8 mouse cellular contexts compared by ENCODE assay signal in the genomic region with DNA sequence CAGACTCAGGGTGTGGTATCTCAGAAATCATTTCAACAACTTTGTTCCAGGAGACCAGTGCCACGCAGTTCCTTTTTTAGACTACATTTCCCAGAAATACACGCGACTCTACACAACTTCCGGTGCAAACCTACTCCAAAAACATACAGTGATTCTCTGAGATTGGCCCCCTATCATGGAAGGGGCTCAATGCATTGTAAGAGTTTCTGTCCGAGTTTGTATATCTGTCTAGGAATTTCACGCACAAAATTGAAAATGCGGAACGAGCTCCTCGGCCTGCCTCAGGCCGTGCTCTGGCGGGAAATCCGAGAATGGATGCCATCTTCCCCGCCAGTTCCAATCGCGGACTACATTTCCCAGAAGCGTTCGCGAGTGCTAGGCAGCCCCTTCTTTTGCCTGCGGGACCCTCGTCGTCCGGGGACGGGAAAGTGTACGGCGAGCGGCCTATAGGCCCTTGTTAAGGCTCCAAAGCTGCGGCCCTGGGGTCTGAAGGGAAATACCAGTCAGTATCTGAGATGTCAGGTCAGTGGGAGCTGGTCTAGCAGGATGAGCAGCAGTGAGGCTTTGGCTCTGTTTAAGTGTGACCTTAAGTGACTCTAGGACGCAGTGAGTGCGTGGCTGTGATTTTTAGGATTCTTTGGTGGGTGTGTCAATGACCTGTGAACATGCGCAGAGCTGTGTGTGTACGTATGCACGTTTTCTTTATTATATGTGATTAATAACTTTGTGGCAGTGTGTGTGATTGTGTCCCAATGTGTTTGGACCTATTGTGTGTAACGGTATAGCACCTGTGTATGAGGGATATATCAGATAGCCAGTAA. TPM values are rescaled to one million over a fixed set of nuclear protein-coding genes. Genes with fewer than 3 reads are reported as not detected.
DNase-seq lines count a peak whose midpoint lies in the region; ATAC-seq lines count a peak whose summit lies in the region.

A gene (plus strand): TSS at position 94 of the 821 bp plus-strand sequence.

- H3K36me3 ChIP-seq in hindbrain, embryonic 15.5 days = peaks cover 20% of the 10 kb centered on the region

- peak within 1 kb of the TSS; percentile 69 for H3K4me3 ChIP-seq in hindbrain, embryonic 15.5 days

- H3K27me3 ChIP-seq in hindbrain, embryonic 15.5 days = no peaks in the 10 kb centered on the region

- peak within 1 kb of the TSS; percentile 68 for H3K4me2 ChIP-seq in hindbrain, embryonic 15.5 days

- peak; percentile 84 for ATAC-seq in hindbrain, embryonic 15.5 days (ENCODE audit: low FRiP score, low read depth)

- peak; percentile 68 for DNase-seq in WW6 (ENCODE audit: low read depth, low spot score)
- DNase-seq in cerebellum, postnatal 36 days = peak; percentile 73 to 82
- DNase-seq in frontal cortex, postnatal 36 days (ENCODE audit: low spot score in 2 of 2) = peak; percentile 86 to 88
- peak; percentile 65 for DNase-seq in left cerebral cortex, adult 11 months (ENCODE audit: low spot score)
- DNase-seq in lung, postnatal 4 days = peak; percentile 88
- DNase-seq in retina, postnatal 7 days (ENCODE audit: low read depth, low spot score) = peak; percentile 77
- DNase-seq in urinary bladder, postnatal 14 days (ENCODE audit: low spot score) = peak; percentile 79

- peak within 1 kb of the TSS; percentile 99 for H3K27ac ChIP-seq in hindbrain, embryonic 15.5 days (replicated peaks)

- H3K9me3 ChIP-seq in hindbrain, embryonic 15.5 days = no peaks in the 10 kb centered on the region

- H3K4me1 ChIP-seq in hindbrain, embryonic 15.5 days (replicated peaks) = peaks cover 28% of the 10 kb centered on the region

- under 1% methylated on average over 33 of the region's 33 CpGs for WGBS in hindbrain, embryonic 15.5 days

- peak within 1 kb of the TSS; percentile 79 for H3K9ac ChIP-seq in hindbrain, embryonic 15.5 days

RNA-seq across cellular contexts. Expression of the gene that starts here (rescaled TPM):
- polyA plus RNA-seq in hindbrain, embryonic 15.5 days (2015; fragmentation: Nextera tagmentation; extraction: Ambion mirVana) = 5.6 and 5.8 TPM in 2 replicates

Comparison
In these comparisons a context has a peak if more than half of its experiments do, and no peak if none do; other contexts are left out.
1. Peak in every context shown above with its lines: DNase-seq, ATAC-seq, H3K4me3 ChIP-seq and H3K27ac ChIP-seq.